Mouse (Mus musculus): ENCODE results near the gene Rpl13a. TPM values are rescaled to one million over a fixed set of nuclear protein-coding genes. Genes with fewer than 3 reads are reported as not detected.

Rpl13a gene
- polyA plus RNA-seq, 1 experiment from 2014 or later = 602 TPM

GRCm38 (mm10) chr7:45082401-45083299, 45.9 kb downstream of the Rpl13a start:
- H3K36me3 ChIP-seq (ENCODE audit: control insufficient read depth, insufficient read depth, low read length) = peaks cover 7% of the 10 kb centered on the region; the same call in 1 of the 2 replicates
- no peaks in the 10 kb centered on the region for H3K9me3 ChIP-seq (replicated peaks; ENCODE audit: control insufficient read depth, low read length, poor library complexity, severe bottlenecking)
- no peaks in the 10 kb centered on the region for H3K27me3 ChIP-seq (ENCODE audit: control insufficient read depth, insufficient read depth, low read depth, low read length)
- no peaks in the 10 kb centered on the region for H3K4me1 ChIP-seq (ENCODE audit: control insufficient read depth, insufficient read depth, low read length)
- H3K27ac ChIP-seq (ENCODE audit: low read length) = peak overlapping the region; percentile 53
- 78% methylated on average over 25 of the region's 25 CpGs for WGBS
- H3K4me3 ChIP-seq (ENCODE audit: low read depth, low read length) = no peak overlapping the region
- H3K4me2 ChIP-seq (ENCODE audit: low read length) = no peak overlapping the region
- no peak for ATAC-seq
- peak overlapping the region; percentile 20; the same call in 1 of the 2 replicates for H3K9ac ChIP-seq (ENCODE audit: low read depth, low read length)

GRCm38 (mm10) chr7:45081016-45081415, 47.5 kb downstream of the Rpl13a start:
- H3K36me3 ChIP-seq (ENCODE audit: control insufficient read depth, insufficient read depth, low read length) = peaks cover 14% of the 10 kb centered on the region
- no peak overlapping the region for H3K4me3 ChIP-seq (ENCODE audit: low read depth, low read length)
- no peaks in the 10 kb centered on the region for H3K4me1 ChIP-seq (ENCODE audit: control insufficient read depth, insufficient read depth, low read length)
- no peak overlapping the region for H3K9ac ChIP-seq (ENCODE audit: low read depth, low read length)
- no peak overlapping the region for H3K4me2 ChIP-seq (ENCODE audit: low read length)
- no peak for ATAC-seq
- 45% methylated on average over 5 of the region's 5 CpGs for WGBS
- no peak overlapping the region for H3K27ac ChIP-seq (ENCODE audit: low read length)
- no peaks in the 10 kb centered on the region for H3K9me3 ChIP-seq (replicated peaks; ENCODE audit: control insufficient read depth, low read length, poor library complexity, severe bottlenecking)
- no peaks in the 10 kb centered on the region for H3K27me3 ChIP-seq (ENCODE audit: control insufficient read depth, insufficient read depth, low read depth, low read length)

GRCm38 (mm10) chr7:45079856-45080255, 48.7 kb downstream of the Rpl13a start:
- H3K27ac ChIP-seq (ENCODE audit: low read length) = peak overlapping the region; percentile 9; the same call in 1 of the 2 replicates
- H3K4me3 ChIP-seq (ENCODE audit: low read depth, low read length) = no peak overlapping the region
- peak; percentile 46; the same call in 1 of the 2 replicates for ATAC-seq
- H3K27me3 ChIP-seq (ENCODE audit: control insufficient read depth, insufficient read depth, low read depth, low read length) = no peaks in the 10 kb centered on the region
- no peaks in the 10 kb centered on the region for H3K9me3 ChIP-seq (replicated peaks; ENCODE audit: control insufficient read depth, low read length, poor library complexity, severe bottlenecking)
- no peak overlapping the region for H3K4me2 ChIP-seq (ENCODE audit: low read length)
- whole genome bisulfite sequencing = 1% methylated on average over 10 of the region's 10 CpGs
- peaks cover 14% of the 10 kb centered on the region for H3K36me3 ChIP-seq (ENCODE audit: control insufficient read depth, insufficient read depth, low read length)
- H3K9ac ChIP-seq (ENCODE audit: low read depth, low read length) = no peak overlapping the region
- no peaks in the 10 kb centered on the region for H3K4me1 ChIP-seq (ENCODE audit: control insufficient read depth, insufficient read depth, low read length)

GRCm38 (mm10) chr7:45078513-45078912, 50.0 kb downstream of the Rpl13a start:
- Histone ChIP-seq H3K9me3 (replicated peaks; ENCODE audit: control insufficient read depth, low read length, poor library complexity, severe bottlenecking) (no peaks in the 10 kb centered on the region), H3K4me2 (ENCODE audit: low read length) (no peak overlapping the region), H3K4me3 (ENCODE audit: low read depth, low read length) (no peak overlapping the region), H3K27me3 (ENCODE audit: control insufficient read depth, insufficient read depth, low read depth, low read length) (no peaks in the 10 kb centered on the region), H3K36me3 (ENCODE audit: control insufficient read depth, insufficient read depth, low read length) (peaks cover 14% of the 10 kb centered on the region), H3K27ac (ENCODE audit: low read length) (no peak overlapping the region), H3K9ac (ENCODE audit: low read depth, low read length) (no peak overlapping the region), H3K4me1 (ENCODE audit: control insufficient read depth, insufficient read depth, low read length) (no peaks in the 10 kb centered on the region)
- ATAC-seq = 0 out of 2 replicates have a peak, but pooled peaks have one; percentile 7
- 38% methylated on average over 9 of the region's 9 CpGs for WGBS

GRCm38 (mm10) chr7:45077829-45078228, 50.7 kb downstream of the Rpl13a start:
- 94% methylated on average over 2 of the region's 2 CpGs for WGBS
- no peaks in the 10 kb centered on the region for H3K9me3 ChIP-seq (replicated peaks; ENCODE audit: control insufficient read depth, low read length, poor library complexity, severe bottlenecking)
- H3K4me1 ChIP-seq (ENCODE audit: control insufficient read depth, insufficient read depth, low read length) = no peaks in the 10 kb centered on the region
- no peak overlapping the region for H3K27ac ChIP-seq (ENCODE audit: low read length)
- H3K27me3 ChIP-seq (ENCODE audit: control insufficient read depth, insufficient read depth, low read depth, low read length) = no peaks in the 10 kb centered on the region
- no peak overlapping the region for H3K4me2 ChIP-seq (ENCODE audit: low read length)
- no peak overlapping the region for H3K4me3 ChIP-seq (ENCODE audit: low read depth, low read length)
- no peak for ATAC-seq
- no peak overlapping the region for H3K9ac ChIP-seq (ENCODE audit: low read depth, low read length)
- H3K36me3 ChIP-seq (ENCODE audit: control insufficient read depth, insufficient read depth, low read length) = peaks cover 14% of the 10 kb centered on the region

- no peak for ATAC-seq
- Histone ChIP-seq H3K4me3 (ENCODE audit: low read depth, low read length) (no peak overlapping the region), H3K36me3 (ENCODE audit: control insufficient read depth, insufficient read depth, low read length) (peaks cover 14% of the 10 kb centered on the region), H3K27ac (ENCODE audit: low read length) (no peak overlapping the region), H3K9me3 (replicated peaks; ENCODE audit: control insufficient read depth, low read length, poor library complexity, severe bottlenecking) (no peaks in the 10 kb centered on the region), H3K9ac (ENCODE audit: low read depth, low read length) (no peak overlapping the region), H3K27me3 (ENCODE audit: control insufficient read depth, insufficient read depth, low read depth, low read length) (no peaks in the 10 kb centered on the region), H3K4me1 (ENCODE audit: control insufficient read depth, insufficient read depth, low read length) (no peaks in the 10 kb centered on the region), H3K4me2 (ENCODE audit: low read length) (no peak overlapping the region)
- WGBS = 92% methylated on average over 14 of the region's 14 CpGs
Measured at GRCm38 (mm10) chr7:45077322-45077721, 51.2 kb downstream of the Rpl13a start.

GRCm38 (mm10) chr7:45076501-45076900, 52.1 kb downstream of the Rpl13a start:
- WGBS = 91% methylated on average over 30 of the region's 30 CpGs
- H3K4me2 ChIP-seq (ENCODE audit: low read length) = no peak overlapping the region
- H3K4me3 ChIP-seq (ENCODE audit: low read depth, low read length) = no peak overlapping the region
- peaks cover 14% of the 10 kb centered on the region for H3K36me3 ChIP-seq (ENCODE audit: control insufficient read depth, insufficient read depth, low read length)
- H3K4me1 ChIP-seq (ENCODE audit: control insufficient read depth, insufficient read depth, low read length) = no peaks in the 10 kb centered on the region
- no peaks in the 10 kb centered on the region for H3K27me3 ChIP-seq (ENCODE audit: control insufficient read depth, insufficient read depth, low read depth, low read length)
- ATAC-seq = no peak
- no peaks in the 10 kb centered on the region for H3K9me3 ChIP-seq (replicated peaks; ENCODE audit: control insufficient read depth, low read length, poor library complexity, severe bottlenecking)
- no peak overlapping the region for H3K27ac ChIP-seq (ENCODE audit: low read length)
- H3K9ac ChIP-seq (ENCODE audit: low read depth, low read length) = no peak overlapping the region

MicroRNA genes within 50 kb of the gene (microRNA counts, 519-probe panel; counts per million panel counts)
- microRNA mmu-miR-150 = 2,597 counts per million, percentile 77 among the panel's probes with 10 or more counts

Small RNAs within 50 kb of the gene (microRNA-seq; reads per million reads assigned to microRNA genes)
- gene Mir150 = 85.0 reads per million, percentile 52 among the genes with 10 or more reads in this experiment
- gene Mir5121 = 12.9 reads per million, percentile 33 among the genes with 10 or more reads in this experiment
- not detected for gene Mir7055

Other genes starting within 250 kb of the Rpl13a start
- gene Med25, start 236.0 kb downstream of the Rpl13a start, polyA plus RNA-seq (2015; fragmentation: Nextera tagmentation; extraction: Ambion mirVana) = 153 and 158 TPM in 2 replicates
- 20.0 and 22.3 TPM in 2 replicates for gene Fuz, start 232.7 kb downstream of the Rpl13a start, polyA plus RNA-seq (2015; fragmentation: Nextera tagmentation; extraction: Ambion mirVana)
- 122 and 136 TPM in 2 replicates for gene Ap2a1, start 199.3 kb downstream of the Rpl13a start, polyA plus RNA-seq (2015; fragmentation: Nextera tagmentation; extraction: Ambion mirVana)
- 0.10 and 0.25 TPM in 2 replicates for gene Tsks, start 185.6 kb downstream of the Rpl13a start, polyA plus RNA-seq (2015; fragmentation: Nextera tagmentation; extraction: Ambion mirVana)
- gene Cpt1c, start 153.9 kb downstream of the Rpl13a start, polyA plus RNA-seq (2015; fragmentation: Nextera tagmentation; extraction: Ambion mirVana) = 58.4 and 63.1 TPM in 2 replicates
- gene Prmt1, start 142.2 kb downstream of the Rpl13a start, polyA plus RNA-seq (2015; fragmentation: Nextera tagmentation; extraction: Ambion mirVana) = 671 and 697 TPM in 2 replicates
- 52.3 and 53.6 TPM in 2 replicates for gene Irf3, start 131.1 kb downstream of the Rpl13a start, polyA plus RNA-seq (2015; fragmentation: Nextera tagmentation; extraction: Ambion mirVana)
- 7.0 and 8.3 TPM in 2 replicates for gene Bcl2l12, start 130.0 kb downstream of the Rpl13a start, polyA plus RNA-seq (2015; fragmentation: Nextera tagmentation; extraction: Ambion mirVana)
- gene Scaf1, start 112.4 kb downstream of the Rpl13a start, polyA plus RNA-seq (2015; fragmentation: Nextera tagmentation; extraction: Ambion mirVana) = 42.4 and 47.8 TPM in 2 replicates
- gene Rras, start 110.8 kb downstream of the Rpl13a start, polyA plus RNA-seq (2015; fragmentation: Nextera tagmentation; extraction: Ambion mirVana) = 12.2 and 12.4 TPM in 2 replicates
- gene Prr12, start 75.9 kb downstream of the Rpl13a start, polyA plus RNA-seq (2015; fragmentation: Nextera tagmentation; extraction: Ambion mirVana) = 13.6 and 13.9 TPM in 2 replicates
- 64.1 and 67.7 TPM in 2 replicates for gene Nosip, start 66.3 kb downstream of the Rpl13a start, polyA plus RNA-seq (2015; fragmentation: Nextera tagmentation; extraction: Ambion mirVana)
- gene Prrg2, start 66.1 kb downstream of the Rpl13a start, polyA plus RNA-seq (2015; fragmentation: Nextera tagmentation; extraction: Ambion mirVana) = 12.5 and 13.6 TPM in 2 replicates
- gene Rcn3, start 36.5 kb downstream of the Rpl13a start, polyA plus RNA-seq (2015; fragmentation: Nextera tagmentation; extraction: Ambion mirVana) = 43.5 and 47.8 TPM in 2 replicates
- 22.7 and 27.9 TPM in 2 replicates for gene Fcgrt, start 24.9 kb downstream of the Rpl13a start, polyA plus RNA-seq (2015; fragmentation: Nextera tagmentation; extraction: Ambion mirVana)
- 657 and 700 TPM in 2 replicates for gene Rps11, start 4.3 kb downstream of the Rpl13a start, polyA plus RNA-seq (2015; fragmentation: Nextera tagmentation; extraction: Ambion mirVana)
- 0.41 TPM in 1 of 2 replicates, not detected in the other for gene Gm45713, start 7.5 kb upstream of the Rpl13a start, polyA plus RNA-seq (2015; fragmentation: Nextera tagmentation; extraction: Ambion mirVana)
- 1.5 and 2.2 TPM in 2 replicates for gene Flt3l, start 7.7 kb upstream of the Rpl13a start, polyA plus RNA-seq (2015; fragmentation: Nextera tagmentation; extraction: Ambion mirVana)
- 89.9 and 91.9 TPM in 2 replicates for gene Pih1d1, start 25.5 kb upstream of the Rpl13a start, polyA plus RNA-seq (2015; fragmentation: Nextera tagmentation; extraction: Ambion mirVana)
- gene Aldh16a1, start 25.8 kb upstream of the Rpl13a start, polyA plus RNA-seq (2015; fragmentation: Nextera tagmentation; extraction: Ambion mirVana) = 13.7 and 18.2 TPM in 2 replicates
- gene Slc17a7, start 35.2 kb upstream of the Rpl13a start, polyA plus RNA-seq (2015; fragmentation: Nextera tagmentation; extraction: Ambion mirVana) = 0.55 and 1.1 TPM in 2 replicates
- not detected in 2 replicates for gene Gfy, start 50.8 kb upstream of the Rpl13a start, polyA plus RNA-seq (2015; fragmentation: Nextera tagmentation; extraction: Ambion mirVana)
- 1.1 and 1.2 TPM in 2 replicates for gene Pth2, start 52.2 kb upstream of the Rpl13a start, polyA plus RNA-seq (2015; fragmentation: Nextera tagmentation; extraction: Ambion mirVana)
- gene Ccdc155, start 76.1 kb upstream of the Rpl13a start, polyA plus RNA-seq (2015; fragmentation: Nextera tagmentation; extraction: Ambion mirVana) = 0.45 and 0.53 TPM in 2 replicates
- 6.2 and 10.5 TPM in 2 replicates for gene Dkkl1, start 83.4 kb upstream of the Rpl13a start, polyA plus RNA-seq (2015; fragmentation: Nextera tagmentation; extraction: Ambion mirVana)
- gene Tead2, start 87.0 kb upstream of the Rpl13a start, polyA plus RNA-seq (2015; fragmentation: Nextera tagmentation; extraction: Ambion mirVana) = 30.5 and 39.5 TPM in 2 replicates
- 1.3 and 1.4 TPM in 2 replicates for gene Cd37, start 110.4 kb upstream of the Rpl13a start, polyA plus RNA-seq (2015; fragmentation: Nextera tagmentation; extraction: Ambion mirVana)
- gene Slc6a16, start 112.3 kb upstream of the Rpl13a start, polyA plus RNA-seq (2015; fragmentation: Nextera tagmentation; extraction: Ambion mirVana) = 0.93 and 1.2 TPM in 2 replicates
- not detected in 2 replicates for gene Slc6a21, start 148.8 kb upstream of the Rpl13a start, polyA plus RNA-seq (2015; fragmentation: Nextera tagmentation; extraction: Ambion mirVana)
- gene Trpm4, start 205.0 kb upstream of the Rpl13a start, polyA plus RNA-seq (2015; fragmentation: Nextera tagmentation; extraction: Ambion mirVana) = 11.1 and 12.4 TPM in 2 replicates
- gene Hrc, start 206.5 kb upstream of the Rpl13a start, polyA plus RNA-seq (2015; fragmentation: Nextera tagmentation; extraction: Ambion mirVana) = 0.39 and 0.40 TPM in 2 replicates
- gene Ppfia3, start 238.3 kb upstream of the Rpl13a start, polyA plus RNA-seq (2015; fragmentation: Nextera tagmentation; extraction: Ambion mirVana) = 28.5 and 29.2 TPM in 2 replicates
- gene Lin7b, start 241.8 kb upstream of the Rpl13a start, polyA plus RNA-seq (2015; fragmentation: Nextera tagmentation; extraction: Ambion mirVana) = 27.0 and 39.9 TPM in 2 replicates